Mouse (Mus musculus): ENCODE data around the gene Zbtb7b.

DNA sequence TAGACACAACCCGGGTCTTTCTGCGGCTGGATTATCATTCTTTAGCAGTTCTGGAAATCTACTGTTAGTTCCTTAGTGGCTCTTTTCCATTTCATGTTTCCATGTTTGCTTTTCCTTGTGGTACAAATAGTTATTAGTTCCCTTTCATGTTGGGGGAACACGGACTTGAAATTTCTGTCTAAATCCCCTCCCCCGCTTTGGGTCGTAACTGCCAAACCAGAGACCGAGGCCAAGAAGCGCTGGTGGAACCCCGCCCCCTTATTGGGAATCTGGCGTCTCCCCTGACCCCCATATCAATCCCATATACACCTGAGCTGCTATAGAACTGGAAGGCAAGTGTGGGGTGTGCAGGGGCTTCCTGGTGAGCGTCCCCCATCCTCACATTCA lies 836 bp upstream of the Zbtb7b start:
- TF ChIP-seq FLI1 (IDR thresholded peaks at IDR 0.05; ENCODE audit: low read length) (no peak), GATA1 (IDR thresholded peaks at IDR 0.05; ENCODE audit: borderline replicate concordance, low read length) (no peak)
